Mouse (Mus musculus) thymus, adult 2 months (tissue): ENCODE measurements around the gene Ppfia4.

Experiments used
- CTCF ChIP-seq: fragments of 200-500 bp; IDR thresholded peaks from 2 replicates; pipeline ENCODE4 v1.5.1; 2012; ENCODE audit warnings: mild to moderate bottlenecking, control low read depth, low read length, moderate library complexity, borderline replicate concordance; ENCODE audit not compliant: control insufficient read depth, poor library complexity, insufficient read depth; ENCODE audit errors: extremely low read depth
- POLR2A ChIP-seq: fragments of 200-500 bp; IDR thresholded peaks from 2 replicates; pipeline ENCODE4 v1.6.1; 2012; ENCODE audit warnings: mild to moderate bottlenecking, low read length, control low read depth, moderate library complexity; ENCODE audit not compliant: control insufficient read depth, poor library complexity, insufficient read depth; ENCODE audit errors: extremely low read depth

- no peak for TF ChIP-seq CTCF
- no peak for TF ChIP-seq POLR2A
These were observed 36.1 kb upstream of the Ppfia4 start for GRCm38 (mm10) chr1:134368777-134369337.
